Mouse (Mus musculus) liver, adult 2 months (tissue): ENCODE measurements around the gene 6330409D20Rik. TPM values are rescaled to one million over a fixed set of nuclear protein-coding genes. Genes with fewer than 3 reads are reported as not detected.
A peak's percentile ranks its signal among the peaks of the same experiment; 100 is the strongest.

Source experiments
- DNase-seq: peaks from one replicate; pipeline ENCODE4 v3.0.0-alpha.2; 2011; ENCODE audit warnings: low read depth, low spot score; ENCODE audit errors: extremely low read depth
- H3K27ac ChIP-seq: fragments of 200-500 bp; replicated peaks from 2 replicates; pipeline ENCODE4 v1.5.1; 2012; ENCODE audit warnings: low read depth, mild to moderate bottlenecking, control low read depth, inconsistent platforms, low read length; ENCODE audit not compliant: insufficient read depth
- H3K27me3 ChIP-seq: fragments of 200-500 bp; 2 replicates; pipeline ENCODE4 v1.6.1; 2012; ENCODE audit warnings: mild to moderate bottlenecking, moderate library complexity, low read length, inconsistent platforms; ENCODE audit not compliant: control insufficient read depth, insufficient read depth
- H3K36me3 ChIP-seq: fragments of 200-500 bp; 2 replicates; pipeline ENCODE4 v1.6.1; 2012; ENCODE audit warnings: low read length, inconsistent platforms; ENCODE audit not compliant: control insufficient read depth, insufficient read depth
- H3K4me1 ChIP-seq: fragments of 200-500 bp; 2 replicates; pipeline ENCODE4 v1.6.1; 2011; ENCODE audit warnings: low read length; ENCODE audit not compliant: control insufficient read depth, insufficient read depth
- H3K4me3 ChIP-seq: fragments of 200-500 bp; 2 replicates; pipeline ENCODE4 v1.5.1; 2011; ENCODE audit warnings: low read depth, mild to moderate bottlenecking, control low read depth, low read length, moderate library complexity; ENCODE audit not compliant: insufficient read depth
- H3K79me2 ChIP-seq: fragments of 200-500 bp; 2 replicates; pipeline ENCODE4 v1.6.1; 2012; ENCODE audit warnings: inconsistent platforms, mild to moderate bottlenecking, low read length, moderate library complexity; ENCODE audit not compliant: control insufficient read depth, insufficient read depth
- H3K9ac ChIP-seq: fragments of 200-500 bp; 2 replicates; pipeline ENCODE4 v1.6.1; 2012; ENCODE audit warnings: low read depth, mild to moderate bottlenecking, control low read depth, inconsistent platforms, low read length
- CTCF ChIP-seq: fragments of 200-500 bp; IDR thresholded peaks from 2 replicates; pipeline ENCODE4 v1.5.1; 2011; ENCODE audit warnings: low read depth, low read length, control low read depth
- POLR2A ChIP-seq: fragments of 200-500 bp; IDR thresholded peaks from 2 replicates; pipeline ENCODE4 v1.6.1; 2011; ENCODE audit warnings: low read length, control low read depth; ENCODE audit not compliant: insufficient read depth; ENCODE audit errors: extremely low read depth
- WGBS: fragments of 180-500 bp; shearing (Covaris S2); methylation state at CpG from one replicate; pipeline ENCODE4 v1.1.7; 2018; 5-methylcytosine and 5-hydroxymethylcytosine counted together
- polyA plus RNA-seq: library from polyadenylated mRNA; depleted of rRNA; stranded (reverse); fragments of >200 nt; gene quantifications from 2 replicates; pipeline ENCODE4 v1.2.3, GENCODE M21; 2012
- total RNA-seq: library from RNA; depleted of rRNA; stranded (reverse); fragments of >200 nt; gene quantifications from 2 replicates; pipeline ENCODE4 v1.2.3, GENCODE M21; 2014

The 6330409D20Rik gene
- total and polyA plus RNA-seq, 2 experiments, result not detected

DNA sequence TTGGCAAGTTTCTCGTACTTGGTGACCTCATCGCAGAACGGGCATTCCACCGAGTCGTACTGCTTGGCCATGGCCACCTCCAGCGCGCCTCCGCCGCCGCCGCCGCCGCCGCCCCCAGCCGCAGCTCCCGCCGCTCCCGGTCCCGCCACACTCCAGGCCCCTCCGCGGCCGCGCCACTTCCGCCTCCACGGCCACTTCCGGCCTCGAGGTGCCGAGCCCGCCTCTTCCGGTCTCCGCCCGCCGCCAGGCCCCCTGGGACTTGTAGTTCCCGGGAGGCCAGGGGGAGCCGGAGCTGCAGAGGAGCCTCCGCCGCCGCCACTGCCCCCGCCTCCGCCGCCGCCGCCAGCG, 28.3 kb downstream of the 6330409D20Rik start:
- Histone ChIP-seq H3K4me3 (peak overlapping the region; percentile 77), H3K9ac (peak overlapping the region; percentile 98), H3K27ac (peak overlapping the region; percentile 93), H3K4me1 (peaks cover 22% of the 10 kb centered on the region), H3K27me3 (no peaks in the 10 kb centered on the region), H3K79me2 (peaks cover 33% of the 10 kb centered on the region), H3K36me3 (peaks cover 21% of the 10 kb centered on the region)
- peak; percentile 64 for DNase-seq
- WGBS, result under 1% methylated on average over 41 of the region's 44 CpGs
- TF ChIP-seq CTCF, result no peak
- TF ChIP-seq POLR2A, result peak; percentile 38; the same call in 1 of the 2 replicates

DNA sequence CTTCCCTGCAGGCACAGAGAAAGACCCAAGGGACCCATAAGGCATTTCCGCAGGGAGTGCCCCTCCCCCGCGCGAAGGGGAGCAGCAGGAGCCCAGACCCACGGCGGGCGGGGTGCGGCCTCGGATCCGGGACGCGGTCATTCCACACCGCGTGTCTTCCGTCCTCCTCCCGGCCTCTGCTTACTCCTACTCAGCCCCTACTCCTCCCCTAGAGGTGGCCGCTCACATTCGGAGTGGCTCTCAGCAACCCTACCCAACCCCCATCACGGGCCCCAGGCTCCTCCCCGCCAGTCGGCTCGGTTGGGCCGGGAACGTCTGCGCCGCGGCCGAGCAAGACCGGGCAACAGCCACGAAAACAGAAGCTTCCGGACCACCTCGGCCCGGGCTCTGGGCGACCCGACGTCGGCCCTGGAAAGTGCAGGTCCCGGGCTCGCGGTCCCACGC, 28.7 kb downstream of the 6330409D20Rik start:
- Histone ChIP-seq H3K4me3 (peak overlapping the region; percentile 77), H3K9ac (peak overlapping the region; percentile 98), H3K27me3 (no peaks in the 10 kb centered on the region), H3K36me3 (peaks cover 22% of the 10 kb centered on the region), H3K79me2 (peaks cover 34% of the 10 kb centered on the region), H3K27ac (peak overlapping the region; percentile 45), H3K4me1 (peaks cover 22% of the 10 kb centered on the region)
- no peak for TF ChIP-seq CTCF
- TF ChIP-seq POLR2A, result no peak
- WGBS, result under 1% methylated on average over 41 of the region's 41 CpGs
- DNase-seq, result no peak

DNA sequence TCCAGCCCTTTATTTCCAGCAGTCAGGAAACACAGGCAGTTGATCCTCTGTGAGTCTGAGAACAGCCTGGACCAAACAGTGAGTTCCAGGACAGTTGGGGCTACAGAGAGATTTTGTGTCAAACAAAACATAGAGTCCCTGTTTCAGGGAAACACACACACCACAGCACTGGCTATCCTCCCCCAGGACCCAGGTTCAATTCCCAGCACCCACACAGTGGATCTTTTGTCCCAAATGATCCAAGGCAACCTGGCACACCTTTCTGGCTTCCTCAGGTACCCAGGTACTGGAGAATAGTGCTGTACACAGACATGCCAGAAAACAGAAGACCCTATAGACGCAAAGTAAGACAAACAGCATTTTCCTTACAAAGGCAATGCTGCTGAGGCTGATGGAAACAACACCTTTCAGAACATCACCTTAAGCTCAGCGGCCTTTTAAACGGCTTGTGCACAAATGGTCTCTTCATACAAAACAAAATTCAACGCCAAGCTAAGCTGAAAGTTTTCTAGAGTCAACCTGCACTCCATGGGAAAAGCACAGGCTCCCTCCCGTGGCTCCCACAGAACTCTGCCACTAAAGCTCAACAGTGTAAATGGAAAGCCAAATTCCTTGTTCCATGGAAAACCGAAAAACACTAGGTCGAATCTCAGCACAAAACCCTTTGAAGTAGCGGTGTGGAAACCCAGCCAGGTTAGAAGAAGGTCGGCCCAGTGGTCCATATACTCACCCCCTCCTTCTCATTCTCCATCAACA, 29.3 kb downstream of the 6330409D20Rik start:
- Histone ChIP-seq H3K27me3 (no peaks in the 10 kb centered on the region), H3K4me1 (peaks cover 22% of the 10 kb centered on the region), H3K9ac (peak overlapping the region; percentile 98), H3K4me3 (peak overlapping the region; percentile 77), H3K36me3 (peaks cover 28% of the 10 kb centered on the region), H3K27ac (peak overlapping the region; percentile 45), H3K79me2 (peaks cover 37% of the 10 kb centered on the region)
- no peak; the same call in 1 of the 2 replicates for TF ChIP-seq CTCF
- TF ChIP-seq POLR2A, result no peak
- no peak for DNase-seq
- 15% methylated on average over 9 of the region's 9 CpGs for WGBS

DNA sequence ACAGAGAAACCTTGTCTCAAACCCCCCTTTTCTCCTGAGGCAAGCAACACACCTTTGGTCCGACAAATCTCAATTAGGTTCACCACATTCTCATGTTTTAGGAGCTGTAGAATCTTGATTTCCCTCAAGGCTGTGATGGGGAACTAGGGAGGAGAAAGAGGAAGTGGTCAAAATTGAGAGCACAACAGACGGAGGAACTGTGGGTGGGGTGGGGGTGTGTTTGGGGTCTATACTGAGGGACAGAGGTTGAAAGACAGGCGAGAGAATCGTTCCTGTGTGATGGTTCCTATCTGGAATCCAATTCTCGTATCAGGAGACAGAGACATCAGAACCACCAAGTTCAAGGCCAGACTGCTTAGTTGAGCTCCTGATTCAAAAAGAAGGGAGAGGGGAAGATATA, 30.4 kb downstream of the 6330409D20Rik start:
- peaks cover 21% of the 10 kb centered on the region for H3K4me1 ChIP-seq
- peaks cover 37% of the 10 kb centered on the region for H3K79me2 ChIP-seq
- H3K27ac ChIP-seq, result no peak overlapping the region
- no peak for DNase-seq
- peaks cover 36% of the 10 kb centered on the region for H3K36me3 ChIP-seq
- no peak overlapping the region for H3K9ac ChIP-seq
- 75% methylated on average over 5 of the region's 5 CpGs for WGBS
- no peaks in the 10 kb centered on the region for H3K27me3 ChIP-seq
- TF ChIP-seq POLR2A (no peak), CTCF (no peak)
- H3K4me3 ChIP-seq, result no peak overlapping the region

DNA sequence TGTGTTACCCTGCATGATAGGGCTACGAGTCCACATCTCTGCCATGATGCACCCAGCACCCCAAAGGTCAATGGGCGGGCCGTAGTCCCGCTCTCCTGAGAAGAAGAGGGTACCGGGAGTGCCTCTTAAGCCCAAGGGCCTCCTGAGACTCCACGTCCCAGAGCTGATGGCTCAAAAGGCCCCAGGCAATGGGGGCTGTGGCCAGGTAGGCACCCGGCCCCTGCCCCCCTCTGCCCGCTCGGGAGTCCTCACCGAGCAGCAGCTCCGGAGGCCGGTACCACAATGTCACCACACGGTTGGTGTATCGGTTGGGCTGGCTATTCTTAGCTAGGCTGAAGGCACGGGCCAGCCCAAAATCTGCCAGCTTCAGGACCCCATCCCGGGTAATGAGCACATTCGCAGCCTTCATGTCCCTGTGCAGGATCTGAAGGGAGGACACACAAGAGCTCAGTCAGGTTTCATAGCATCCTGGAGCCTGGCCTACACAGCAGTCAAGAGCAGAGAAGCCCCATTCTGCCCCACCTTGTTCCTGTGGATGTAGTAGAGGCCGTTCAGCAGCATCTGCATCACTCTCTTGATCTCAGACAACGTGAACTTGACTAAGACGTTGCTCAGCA, 31.2 kb downstream of the 6330409D20Rik start:
- Histone ChIP-seq H3K79me2 (peaks cover 37% of the 10 kb centered on the region), H3K36me3 (peaks cover 36% of the 10 kb centered on the region), H3K9ac (no peak overlapping the region), H3K27ac (no peak overlapping the region), H3K4me3 (no peak overlapping the region), H3K27me3 (no peaks in the 10 kb centered on the region), H3K4me1 (peaks cover 22% of the 10 kb centered on the region)
- TF ChIP-seq POLR2A (no peak), CTCF (no peak)
- no peak for DNase-seq
- 88% methylated on average over 20 of the region's 20 CpGs for WGBS

DNA sequence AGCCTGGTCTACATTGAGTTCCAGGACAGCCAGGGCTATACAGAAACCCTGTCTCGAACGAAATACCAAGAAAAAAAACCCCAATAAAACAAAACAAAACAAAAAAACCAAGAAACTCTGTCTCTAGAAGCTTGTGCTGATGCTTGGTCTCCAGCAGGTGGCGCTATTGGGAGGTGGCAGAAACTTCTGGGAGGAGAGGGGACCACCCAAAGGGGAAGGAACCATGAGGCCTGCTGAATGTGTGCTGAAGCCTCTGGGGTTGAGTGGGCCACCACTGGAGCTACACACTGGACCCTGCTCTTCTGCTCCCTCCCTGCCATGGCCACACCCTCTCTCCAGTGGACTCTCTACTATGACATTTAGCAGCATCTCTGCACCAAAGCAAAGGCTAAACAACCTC, 32.2 kb downstream of the 6330409D20Rik start:
- H3K79me2 ChIP-seq, result peaks cover 37% of the 10 kb centered on the region
- no peak for DNase-seq
- peaks cover 13% of the 10 kb centered on the region for H3K4me1 ChIP-seq
- H3K9ac ChIP-seq, result no peak overlapping the region
- no peaks in the 10 kb centered on the region for H3K27me3 ChIP-seq
- WGBS, result 40% methylated on average over 3 of the region's 3 CpGs
- peaks cover 36% of the 10 kb centered on the region for H3K36me3 ChIP-seq
- no peak overlapping the region for H3K27ac ChIP-seq
- TF ChIP-seq POLR2A (no peak), CTCF (peak; percentile 81)
- H3K4me3 ChIP-seq, result no peak overlapping the region
